Mouse (Mus musculus) G1E (cell line): ENCODE data around the gene Hyal3.

Experiments
- CTCF ChIP-seq: IDR thresholded peaks from 2 replicates; pipeline ENCODE4 v1.5.1; 2012; ENCODE audit warnings: low read depth, low read length, inconsistent platforms, mixed read lengths
- POLR2AphosphoS5 ChIP-seq: IDR thresholded peaks from 2 replicates; pipeline ENCODE4 v1.6.1; 2012; ENCODE audit warnings: low read depth, low read length, inconsistent platforms; ENCODE audit not compliant: insufficient replicate concordance

- TF ChIP-seq POLR2AphosphoS5, result no peak
- no peak for TF ChIP-seq CTCF
Observed at GRCm38 (mm10) chr9:107612945-107613569, 32.4 kb downstream of the Hyal3 start.
